Mouse (Mus musculus) kidney, embryonic 14.5 days (tissue): ENCODE results near the gene Sgsm1. TPM values are rescaled to one million over a fixed set of nuclear protein-coding genes. Genes with fewer than 3 reads are reported as not detected.

ENCODE experiments used
- ATAC-seq: fragments of 200-750 bp; cut with Nextera tagmentation; 2 replicates; pipeline ENCODE4 v1.8.0; 2017; ENCODE audit warnings: moderate number of reproducible peaks, mild to moderate bottlenecking, moderate TSS enrichment, moderate library complexity; ENCODE audit not compliant: low FRiP score, low TSS enrichment
- H3K27ac ChIP-seq: fragments of 300-500 bp; sonication (generic); 2 replicates; pipeline ENCODE4 v1.5.1; 2014; ENCODE audit warnings: low read depth, mild to moderate bottlenecking, low read length, moderate library complexity, mixed read lengths
- H3K27me3 ChIP-seq: fragments of 300-500 bp; sonication (generic); 2 replicates; pipeline ENCODE4 v1.6.1; 2014; ENCODE audit warnings: mild to moderate bottlenecking, low read length; ENCODE audit not compliant: control insufficient read depth, insufficient read depth
- H3K36me3 ChIP-seq: fragments of 300-500 bp; sonication (generic); 2 replicates; pipeline ENCODE4 v1.6.1; 2014; ENCODE audit warnings: low read length, mixed read lengths; ENCODE audit not compliant: control insufficient read depth, insufficient read depth
- H3K4me1 ChIP-seq: fragments of 300-500 bp; sonication (generic); 2 replicates; pipeline ENCODE4 v1.6.1; 2014; ENCODE audit warnings: low read length, mixed read lengths; ENCODE audit not compliant: control insufficient read depth, insufficient read depth
- H3K4me2 ChIP-seq: fragments of 300-500 bp; sonication (generic); replicated peaks from 2 replicates; pipeline ENCODE4 v1.6.1; 2014; ENCODE audit warnings: low read depth, mild to moderate bottlenecking, low read length
- H3K4me3 ChIP-seq: fragments of 300-500 bp; sonication (generic); 2 replicates; pipeline ENCODE4 v1.5.1; 2014; ENCODE audit warnings: mild to moderate bottlenecking, low read length
- H3K9ac ChIP-seq: fragments of 300-500 bp; sonication (generic); 2 replicates; pipeline ENCODE4 v1.6.1; 2014; ENCODE audit warnings: low read depth, mild to moderate bottlenecking, low read length, moderate library complexity
- H3K9me3 ChIP-seq: fragments of 300-500 bp; sonication (generic); 2 replicates; pipeline ENCODE4 v1.6.1; 2016; ENCODE audit warnings: low read length; ENCODE audit not compliant: control insufficient read depth
- WGBS: fragments of 180-500 bp; shearing (Covaris S2); extraction: QIAGEN DNeasy Blood & Tissue Kit; methylation state at CpG from one replicate; pipeline ENCODE4 v1.1.7; 2014; 5-methylcytosine and 5-hydroxymethylcytosine counted together
- polyA plus RNA-seq: library from polyadenylated mRNA; unstranded; fragments of >200 nt; fragmentation: Nextera tagmentation; extraction: Ambion mirVana; gene quantifications from 2 replicates; pipeline ENCODE4 v1.2.1, GENCODE M21; 2014

Sgsm1 gene
- polyA plus RNA-seq = 3.9 and 5.0 TPM in 2 replicates

DNA sequence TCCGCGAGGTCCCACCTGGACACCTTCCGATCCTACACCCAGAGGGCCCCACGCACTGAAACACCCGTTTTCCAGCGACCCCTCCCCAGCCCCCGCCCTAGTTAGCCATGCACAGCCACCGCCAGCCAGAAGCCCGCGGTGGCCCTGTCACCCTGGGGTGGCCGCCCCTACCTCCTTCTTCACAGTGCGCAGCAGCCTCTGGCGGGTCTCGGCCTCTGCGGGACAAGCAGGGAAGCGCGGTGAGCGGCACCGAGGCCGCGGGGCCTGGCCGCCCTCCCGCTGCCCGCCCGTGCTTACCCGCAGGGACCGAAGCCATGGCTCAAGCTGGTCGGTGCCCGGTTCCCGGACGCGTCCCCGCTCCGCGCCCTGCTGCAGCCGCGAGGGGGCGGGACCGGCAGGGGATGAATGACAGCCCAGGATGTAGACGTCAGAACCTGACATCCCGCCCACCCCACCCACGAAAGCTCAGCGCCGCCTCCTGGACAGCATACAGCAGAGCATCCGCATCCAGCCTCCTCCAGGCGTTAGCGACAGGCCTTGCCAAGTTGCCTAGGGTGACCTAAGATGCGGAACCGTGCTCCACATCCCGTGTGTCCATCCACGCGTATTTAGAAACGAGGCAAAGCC, at the start of gene Sgsm1:
Gene Sgsm1 (minus strand): TSS at position 410 of the 627 bp plus-strand sequence.
- no peaks in the 10 kb centered on the region for H3K36me3 ChIP-seq
- H3K9ac ChIP-seq = peak within 1 kb of the TSS; percentile 52
- peak within 1 kb of the TSS; percentile 53 for H3K4me3 ChIP-seq
- no peak within 1 kb of the TSS for H3K27ac ChIP-seq
- H3K27me3 ChIP-seq = peaks cover 25% of the 10 kb centered on the region
- WGBS = 3% methylated on average over 53 of the region's 53 CpGs
- peak within 1 kb of the TSS; percentile 75 for H3K4me2 ChIP-seq
- peaks cover 12% of the 10 kb centered on the region for H3K4me1 ChIP-seq
- ATAC-seq = peak; percentile 71
- H3K9me3 ChIP-seq = no peaks in the 10 kb centered on the region

DNA sequence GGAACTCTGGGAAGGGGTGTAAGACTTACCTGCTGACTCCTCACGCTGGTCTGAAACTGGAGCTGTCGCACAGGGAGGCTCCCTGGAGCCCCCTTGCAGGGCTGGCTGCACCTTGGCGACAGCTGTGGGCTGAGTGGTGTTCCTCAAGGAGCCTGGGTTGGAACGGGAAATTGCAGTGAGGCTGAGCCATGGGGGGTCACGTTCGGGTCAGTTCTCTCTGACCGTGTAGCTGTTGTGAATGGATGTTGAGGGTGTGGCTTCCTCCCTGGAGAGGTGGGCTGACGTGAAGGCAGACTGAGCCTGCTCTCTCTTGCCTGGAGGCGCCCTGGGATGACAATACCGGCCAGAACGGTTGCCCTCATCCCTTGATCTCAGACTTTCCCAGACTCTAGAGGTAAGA, 48.2 kb upstream of the Sgsm1 start:
- Histone ChIP-seq H3K4me1 (peaks cover 12% of the 10 kb centered on the region; the same call in 1 of the 2 replicates), H3K36me3 (no peaks in the 10 kb centered on the region), H3K27ac (no peak overlapping the region), H3K27me3 (no peaks in the 10 kb centered on the region), H3K9ac (no peak overlapping the region), H3K4me2 (peak overlapping the region; percentile 8; the same call in 1 of the 2 replicates), H3K9me3 (no peaks in the 10 kb centered on the region), H3K4me3 (no peak overlapping the region)
- 4% methylated on average over 11 of the region's 11 CpGs for WGBS
- peak; percentile 68 for ATAC-seq

DNA sequence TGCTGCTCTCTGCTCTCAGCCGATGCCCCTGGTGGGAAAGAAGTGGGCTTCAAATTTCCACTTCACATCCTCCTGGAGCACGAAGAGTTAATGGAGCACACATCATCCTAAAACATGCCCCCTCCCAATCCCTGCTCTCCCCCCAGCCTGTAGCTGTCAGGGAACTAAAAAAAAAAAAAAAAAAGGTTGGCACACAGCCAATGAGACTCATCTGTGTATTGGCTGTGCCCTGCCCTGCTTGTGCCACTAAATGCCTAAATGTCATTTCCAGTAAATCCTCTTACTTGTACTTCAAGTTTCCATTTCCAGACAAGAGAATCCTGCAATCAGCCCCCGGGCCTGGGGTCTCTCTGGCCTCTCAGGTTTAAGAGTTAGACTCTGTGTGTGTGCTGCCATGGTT, 47.1 kb upstream of the Sgsm1 start:
- Histone ChIP-seq H3K27me3 (no peaks in the 10 kb centered on the region), H3K9ac (no peak overlapping the region), H3K4me2 (no peak overlapping the region), H3K27ac (no peak overlapping the region), H3K4me3 (no peak overlapping the region), H3K4me1 (peaks cover 12% of the 10 kb centered on the region; the same call in 1 of the 2 replicates), H3K36me3 (no peaks in the 10 kb centered on the region), H3K9me3 (no peaks in the 10 kb centered on the region)
- WGBS = 21% methylated on average over 3 of the region's 3 CpGs
- ATAC-seq = no peak

DNA sequence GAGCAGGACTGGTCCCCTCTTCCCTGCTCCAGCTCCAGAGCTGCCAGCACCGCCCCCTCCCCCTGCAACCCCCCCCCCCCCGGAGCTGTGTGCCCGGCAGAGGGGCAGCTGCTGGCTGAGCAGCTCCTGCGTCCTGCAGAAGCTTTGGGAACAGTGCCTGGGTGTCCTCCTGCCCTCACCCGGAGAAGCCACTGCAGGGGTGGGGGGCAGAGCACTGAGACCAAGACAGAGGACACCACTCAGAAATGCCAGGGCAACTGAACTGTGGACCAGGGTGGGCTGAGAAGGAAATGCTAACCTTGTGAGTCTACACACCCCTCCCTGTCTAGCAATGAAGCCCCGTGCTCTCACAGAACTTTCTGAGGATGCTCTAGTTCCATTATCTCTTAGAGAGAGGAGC, 46.6 kb upstream of the Sgsm1 start, which contains the start of gene Aym1:
Gene Aym1 (plus strand): TSS at position 109 of the 400 bp plus-strand sequence.
- Histone ChIP-seq H3K27me3 (no peaks in the 10 kb centered on the region), H3K27ac (no peak within 1 kb of the TSS), H3K9me3 (no peaks in the 10 kb centered on the region), H3K36me3 (no peaks in the 10 kb centered on the region), H3K4me3 (no peak within 1 kb of the TSS), H3K4me2 (no peak within 1 kb of the TSS), H3K4me1 (peaks cover 12% of the 10 kb centered on the region; the same call in 1 of the 2 replicates), H3K9ac (no peak within 1 kb of the TSS)
- WGBS = 36% methylated on average over 3 of the region's 6 CpGs
- ATAC-seq = no peak

DNA sequence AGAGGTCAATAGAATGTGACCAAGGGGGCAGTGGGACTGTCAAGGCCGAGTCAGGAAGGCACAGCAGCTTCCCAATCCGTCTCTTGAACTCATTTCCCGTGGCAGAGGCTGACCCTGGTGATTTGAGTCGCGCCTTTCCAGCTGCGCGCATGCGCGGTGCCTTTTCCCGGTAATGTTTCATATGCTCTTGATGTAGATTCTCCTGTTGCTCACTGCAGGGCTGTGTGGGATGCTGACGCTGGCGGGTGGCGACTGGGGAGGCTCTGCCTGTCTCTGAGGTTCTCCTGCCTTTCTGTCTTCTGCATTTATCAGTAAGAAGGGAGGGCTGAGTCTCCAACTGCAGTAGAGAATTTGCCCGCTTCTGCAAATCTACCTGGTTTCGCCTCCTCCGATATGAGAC, 43.7 kb upstream of the Sgsm1 start:
- ATAC-seq = no peak
- 47% methylated on average over 16 of the region's 16 CpGs for WGBS
- no peak overlapping the region for H3K9ac ChIP-seq
- H3K9me3 ChIP-seq = no peaks in the 10 kb centered on the region
- no peaks in the 10 kb centered on the region for H3K36me3 ChIP-seq
- H3K27ac ChIP-seq = no peak overlapping the region
- no peak overlapping the region for H3K4me2 ChIP-seq
- peaks cover 11% of the 10 kb centered on the region; the same call in 1 of the 2 replicates for H3K4me1 ChIP-seq
- no peak overlapping the region for H3K4me3 ChIP-seq
- no peaks in the 10 kb centered on the region; the same call in 1 of the 2 replicates for H3K27me3 ChIP-seq

DNA sequence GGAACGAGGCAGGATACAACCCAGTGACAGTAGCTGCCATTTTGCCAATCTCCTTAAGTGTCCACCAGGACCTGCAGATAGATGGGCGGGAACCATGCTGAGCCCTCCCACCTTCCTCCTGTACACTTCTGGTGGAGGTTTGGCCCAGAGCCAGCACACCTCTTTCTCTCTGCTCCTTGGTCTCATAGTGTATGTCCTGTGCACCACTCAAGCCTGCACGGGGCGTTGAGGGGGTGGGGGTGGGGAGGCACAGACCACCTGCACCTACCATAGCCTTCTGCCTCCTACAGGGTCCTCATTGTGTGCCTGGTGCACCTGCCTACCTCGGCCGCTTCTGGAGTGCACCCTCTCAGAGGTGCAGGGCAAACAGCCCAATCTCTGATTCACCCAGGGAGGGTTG, 42.0 kb upstream of the Sgsm1 start:
- Histone ChIP-seq H3K4me1 (peaks cover 4% of the 10 kb centered on the region), H3K9me3 (no peaks in the 10 kb centered on the region), H3K4me2 (no peak overlapping the region), H3K9ac (no peak overlapping the region), H3K27me3 (peaks cover 13% of the 10 kb centered on the region; the same call in 1 of the 2 replicates), H3K4me3 (no peak overlapping the region), H3K27ac (no peak overlapping the region), H3K36me3 (no peaks in the 10 kb centered on the region)
- no peak for ATAC-seq
- WGBS = 66% methylated on average over 6 of the region's 6 CpGs

DNA sequence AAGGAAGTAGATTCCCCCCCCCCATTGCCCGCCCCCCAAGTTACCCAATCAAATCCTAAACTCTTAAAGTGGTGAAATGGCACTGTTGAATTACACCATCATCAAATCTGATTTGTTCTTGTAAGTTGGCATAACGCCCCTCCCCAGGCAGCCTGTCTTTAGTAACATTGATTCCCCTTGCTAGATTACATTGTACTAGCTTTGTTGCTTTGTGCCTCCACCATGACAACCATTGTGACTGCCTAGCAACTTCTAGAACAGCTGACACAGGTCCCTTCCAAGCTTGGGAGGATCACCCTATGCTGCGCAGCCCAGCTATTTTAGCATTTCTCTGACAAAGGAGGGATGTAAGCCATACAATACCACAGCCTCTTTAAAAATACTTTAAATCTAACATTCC, 41.2 kb upstream of the Sgsm1 start:
- Histone ChIP-seq H3K4me2 (no peak overlapping the region), H3K9ac (no peak overlapping the region), H3K4me1 (peaks cover 4% of the 10 kb centered on the region; the same call in 1 of the 2 replicates), H3K27ac (no peak overlapping the region), H3K4me3 (no peak overlapping the region), H3K9me3 (no peaks in the 10 kb centered on the region), H3K36me3 (no peaks in the 10 kb centered on the region), H3K27me3 (peaks cover 17% of the 10 kb centered on the region; the same call in 1 of the 2 replicates)
- ATAC-seq = no peak
- WGBS = 93% methylated on average over 3 of the region's 3 CpGs

DNA sequence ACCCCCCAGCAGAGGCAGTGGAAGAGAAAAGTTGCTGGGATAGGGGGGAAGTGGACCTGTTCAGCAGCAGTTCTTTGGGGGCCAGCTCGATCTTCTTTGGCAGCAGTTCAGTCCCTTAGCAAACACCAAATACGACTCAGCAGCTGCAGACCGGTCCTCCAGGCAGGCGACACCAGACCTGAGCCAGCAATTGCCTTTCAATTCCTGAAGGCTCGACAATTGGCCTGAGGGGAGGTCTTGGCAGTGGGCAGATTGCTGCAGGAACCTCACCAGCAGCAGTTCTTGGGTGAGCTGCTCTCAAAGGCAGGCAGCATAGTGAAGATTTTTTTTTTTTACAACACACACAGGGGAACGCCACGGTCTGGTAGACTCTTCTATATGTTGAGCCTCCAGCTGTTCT, 39.2 kb upstream of the Sgsm1 start:
- no peaks in the 10 kb centered on the region for H3K36me3 ChIP-seq
- H3K4me3 ChIP-seq = no peak overlapping the region
- 6% methylated on average over 7 of the region's 7 CpGs for WGBS
- peaks cover 35% of the 10 kb centered on the region for H3K27me3 ChIP-seq
- no peaks in the 10 kb centered on the region for H3K9me3 ChIP-seq
- H3K4me2 ChIP-seq = no peak overlapping the region
- H3K9ac ChIP-seq = no peak overlapping the region
- H3K4me1 ChIP-seq = peaks cover 6% of the 10 kb centered on the region
- no peak for ATAC-seq
- no peak overlapping the region for H3K27ac ChIP-seq

DNA sequence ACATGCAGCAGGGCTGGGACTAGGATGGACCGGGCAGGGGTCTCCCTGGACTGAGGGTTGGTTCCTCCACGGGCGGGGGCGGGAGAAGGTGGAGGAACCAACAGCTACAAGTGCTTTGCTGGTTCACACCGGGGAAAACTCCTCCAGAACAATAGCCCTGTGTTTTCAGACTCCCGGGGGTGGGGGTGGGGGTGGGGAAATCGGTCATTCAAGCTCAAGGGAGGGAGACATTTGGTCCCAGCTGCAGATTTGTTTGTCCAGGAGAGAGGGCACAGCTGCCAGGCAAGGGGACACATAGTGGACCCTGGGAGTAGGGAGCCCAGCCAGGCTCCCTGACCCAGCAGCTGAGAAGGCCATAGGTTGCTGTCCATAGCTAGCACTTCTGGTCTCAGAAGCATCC, 38.6 kb upstream of the Sgsm1 start:
- 6% methylated on average over 7 of the region's 7 CpGs for WGBS
- no peak overlapping the region for H3K4me2 ChIP-seq
- peaks cover 40% of the 10 kb centered on the region for H3K27me3 ChIP-seq
- no peak overlapping the region for H3K4me3 ChIP-seq
- H3K36me3 ChIP-seq = no peaks in the 10 kb centered on the region
- no peak overlapping the region for H3K27ac ChIP-seq
- ATAC-seq = no peak
- H3K9ac ChIP-seq = 0 out of 2 replicates have a peak overlapping the region, but pooled peaks have one; percentile 7
- H3K9me3 ChIP-seq = no peaks in the 10 kb centered on the region
- peaks cover 6% of the 10 kb centered on the region for H3K4me1 ChIP-seq
